Mouse (Mus musculus): Measurements from ENCODE around the gene Sema3f.
A peak's percentile ranks its signal among the peaks of the same experiment; 100 is the strongest.

The Sema3f gene

DNA sequence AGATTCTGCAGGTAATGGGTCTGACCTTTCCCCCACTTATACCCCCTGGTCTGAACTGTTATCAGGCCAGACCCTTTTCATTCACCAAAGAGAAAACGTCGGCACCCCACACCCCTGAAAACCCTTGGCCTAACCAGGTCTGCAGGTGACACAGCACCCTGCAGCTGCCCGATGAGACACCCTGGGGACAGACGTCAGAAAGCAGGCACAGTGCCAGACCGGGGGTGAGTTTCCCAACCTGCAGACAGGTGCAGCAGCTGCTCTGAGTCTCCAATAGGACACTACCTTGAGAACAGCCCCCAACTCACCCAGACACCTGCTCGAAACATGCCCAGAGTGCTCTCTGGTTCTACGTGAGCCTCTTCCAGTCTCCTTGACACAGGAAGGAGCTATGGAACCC is 21.3 kb downstream of the Sema3f start:
- DNase-seq: no peak

GRCm38 (mm10) chr9:107688415-107688814 is 21.9 kb downstream of the Sema3f start:
- DNase-seq: no peak

DNA sequence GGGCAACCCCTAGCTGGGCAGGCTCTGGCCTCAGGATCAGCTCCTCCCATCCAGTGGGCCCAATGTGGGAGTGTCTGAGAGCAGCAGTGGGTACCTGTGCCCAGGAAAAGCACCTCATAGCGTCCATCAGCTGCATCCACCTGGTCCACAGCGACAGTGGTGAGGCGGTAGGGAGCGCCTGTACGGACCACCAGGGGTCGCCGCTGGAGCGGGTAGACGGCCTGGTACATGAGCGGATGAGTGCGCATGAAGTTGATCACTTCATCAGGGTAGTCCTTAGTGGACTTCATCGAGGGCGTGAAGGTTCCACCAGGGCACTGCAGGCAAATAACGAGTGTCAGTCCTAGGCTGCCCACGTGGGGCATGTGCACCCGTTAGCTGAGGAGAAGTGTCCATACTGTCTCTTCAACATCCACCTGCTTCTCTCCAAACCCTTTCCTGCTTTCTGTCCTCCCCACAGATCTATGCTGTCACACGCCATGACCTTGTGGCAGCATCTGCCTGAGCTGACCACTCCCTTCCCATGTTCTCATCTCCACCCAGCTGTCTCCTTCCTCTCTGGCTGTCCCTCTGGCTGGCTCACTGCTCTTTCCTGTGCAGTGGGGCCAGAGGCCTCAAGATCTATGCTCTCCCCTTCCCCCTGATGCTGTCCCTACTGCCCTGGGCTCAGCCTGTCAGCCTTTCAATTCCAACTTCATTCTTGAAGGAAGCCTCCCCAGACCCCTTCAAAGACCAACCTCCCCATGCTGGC is 24.9 kb downstream of the Sema3f start:
- no peak for DNase-seq

- DNase-seq: no peak
These were observed 27.9 kb downstream of the Sema3f start for GRCm38 (mm10) chr9:107682405-107682804.

DNA sequence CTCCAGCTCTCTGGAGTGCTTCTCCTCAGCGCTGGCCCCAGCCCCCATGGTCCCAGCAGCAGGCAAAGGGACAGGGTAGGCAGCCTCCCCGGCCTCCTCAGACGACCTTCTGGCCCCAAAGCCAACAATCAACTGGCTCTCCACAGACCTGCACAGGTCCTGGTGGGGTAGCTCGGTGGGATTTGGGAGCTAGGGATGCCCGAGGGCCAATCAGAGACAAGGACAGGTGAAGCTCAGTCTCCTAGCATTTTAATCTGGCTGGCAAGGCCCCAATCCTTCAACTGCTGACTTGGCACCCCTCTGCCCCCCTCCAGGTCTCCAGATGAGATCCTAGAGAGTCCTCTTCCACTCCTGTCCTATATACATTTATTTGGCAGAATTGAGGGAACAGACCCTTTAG is 30.8 kb downstream of the Sema3f start, which contains the start of gene Gnat1:
Gnat1 (minus strand) TSS at position 212 of the 400 bp plus-strand sequence.
- DNase-seq: no peak

- DNase-seq: no peak
These were observed 31.4 kb downstream of the Sema3f start for GRCm38 (mm10) chr9:107678861-107679260.

DNA sequence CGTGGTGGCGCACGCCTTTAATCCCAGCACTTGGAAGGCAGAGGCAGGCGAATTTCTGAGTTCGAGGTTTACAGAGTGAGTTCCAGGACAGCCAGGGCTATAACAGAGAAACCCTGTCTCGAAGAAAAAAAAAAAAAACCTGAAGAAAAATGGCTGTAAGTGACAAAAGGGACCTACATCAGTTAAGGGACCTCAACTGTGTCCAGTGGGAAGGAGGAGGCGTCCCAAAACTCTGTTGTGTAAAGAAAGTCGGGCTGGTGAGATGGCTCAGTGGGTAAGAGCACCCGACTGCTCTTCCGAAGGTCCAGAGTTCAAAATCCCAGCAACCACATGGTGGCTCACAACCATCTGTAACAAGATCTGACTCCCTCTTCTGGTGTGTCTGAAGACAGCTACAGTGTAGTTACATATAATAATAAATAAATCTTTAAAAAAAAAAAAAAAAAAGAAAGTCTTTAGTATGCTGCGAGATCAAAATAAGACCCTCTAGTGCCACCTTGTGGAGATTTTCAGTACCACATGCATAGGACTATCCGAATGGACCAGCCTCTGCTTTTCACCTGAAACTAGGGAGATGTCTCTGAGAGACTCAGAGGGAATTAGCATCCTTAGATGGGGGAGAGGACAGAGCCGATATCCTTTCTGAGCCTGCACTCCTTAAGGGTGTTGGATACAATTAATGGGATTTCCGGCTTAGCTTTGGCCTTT is 32.3 kb downstream of the Sema3f start:
- peak; percentile 81 for DNase-seq

GRCm38 (mm10) chr9:107677091-107677784 is 33.0 kb downstream of the Sema3f start:
- peak; percentile 60 for DNase-seq

GRCm38 (mm10) chr9:107676302-107676701 is 34.0 kb downstream of the Sema3f start:
- no peak for DNase-seq

- DNase-seq: peak; percentile 54
These were observed 34.5 kb downstream of the Sema3f start for GRCm38 (mm10) chr9:107675671-107676301.

DNA sequence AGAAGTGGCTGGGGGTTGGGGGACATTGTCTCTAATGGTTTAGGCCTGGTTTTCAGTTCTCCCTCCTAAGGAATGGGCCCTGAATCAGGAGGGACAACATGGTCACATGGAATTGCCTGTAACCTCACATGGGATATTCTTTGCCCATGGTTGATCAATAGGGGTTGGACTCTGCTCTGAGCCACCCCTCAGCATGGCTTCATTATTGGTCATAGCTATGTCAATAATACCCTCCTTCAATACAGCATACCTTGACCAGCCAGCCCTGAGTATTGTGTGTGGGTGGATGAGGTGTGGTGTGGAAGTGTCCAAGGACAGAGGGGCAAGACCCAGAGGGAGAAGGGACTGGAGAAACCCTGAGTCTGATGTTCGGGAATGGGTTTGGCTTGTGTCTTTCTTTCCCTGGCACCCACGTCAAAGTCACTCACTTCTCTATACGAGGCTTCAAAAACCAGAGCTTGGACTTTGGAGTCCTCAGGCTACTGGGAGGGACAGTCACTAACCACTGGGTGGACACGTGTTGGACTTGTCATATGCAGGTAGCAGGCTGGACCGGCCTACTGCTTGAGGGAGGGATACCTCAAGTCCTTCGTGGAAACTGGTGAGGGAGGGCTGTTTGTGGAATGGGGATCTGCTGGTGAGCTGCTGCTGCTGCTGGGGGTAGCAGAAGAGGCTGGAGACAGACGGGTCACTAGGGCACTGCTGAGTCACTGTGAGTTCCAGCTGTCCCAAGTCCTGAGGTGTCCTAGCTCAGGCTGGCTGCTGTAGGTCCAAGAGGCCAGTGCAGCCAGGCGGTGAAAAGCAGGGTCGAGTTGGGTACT is 35.5 kb downstream of the Sema3f start:
- no peak for DNase-seq

- DNase-seq: no peak
These were observed 40.0 kb downstream of the Sema3f start for GRCm38 (mm10) chr9:107670259-107670658.

DNA sequence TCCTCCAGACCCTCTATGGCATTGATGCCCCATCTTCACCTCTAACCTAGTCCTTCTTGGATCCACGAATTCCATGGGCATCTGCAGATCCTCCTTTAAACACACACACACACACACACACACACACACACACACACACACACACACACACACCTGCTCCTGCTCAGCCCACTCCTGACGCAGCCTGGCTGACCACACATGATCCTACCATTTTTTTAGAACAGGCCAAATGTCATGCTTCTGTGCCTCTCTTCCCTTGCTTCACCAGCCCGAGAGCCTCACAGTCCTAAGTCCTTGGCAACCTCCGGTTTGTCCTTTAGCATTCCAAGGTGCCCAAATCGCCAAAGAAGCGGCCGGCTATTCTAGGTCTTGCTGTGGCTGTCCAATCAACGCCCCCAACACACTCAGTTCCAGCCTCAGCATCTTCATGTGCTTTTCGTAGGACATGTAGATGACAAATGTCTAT is 40.8 kb downstream of the Sema3f start, which contains the start of gene Slc38a3:
Slc38a3 (minus strand) TSS at position 51 of the 466 bp plus-strand sequence.
- DNase-seq: no peak

- DNase-seq: no peak
These were observed 41.4 kb downstream of the Sema3f start for GRCm38 (mm10) chr9:107668916-107669315.

GRCm38 (mm10) chr9:107668011-107668410 is 42.3 kb downstream of the Sema3f start:
- DNase-seq: no peak

DNA sequence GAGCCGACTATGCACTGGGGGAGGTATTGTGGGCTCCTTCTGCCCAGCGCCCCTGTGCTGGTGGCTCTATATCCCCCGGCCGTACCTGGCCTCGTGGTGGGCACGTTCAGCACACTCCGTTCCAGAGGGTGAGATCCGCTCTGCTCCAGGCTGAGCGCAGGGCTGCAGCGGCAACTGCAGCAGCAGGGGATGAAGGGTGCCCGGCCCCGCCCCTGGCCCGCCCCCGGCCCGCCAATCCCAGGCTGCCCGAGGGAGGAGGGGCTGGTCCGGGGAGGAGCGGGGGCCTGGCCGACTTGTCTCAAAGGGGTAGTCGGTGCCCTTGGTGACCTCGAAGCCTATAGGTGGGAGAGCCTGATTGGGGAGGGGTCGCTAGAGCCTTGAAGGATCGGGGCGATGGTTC is 43.1 kb downstream of the Sema3f start:
- DNase-seq: no peak

- no peak for DNase-seq
These were observed 43.5 kb downstream of the Sema3f start for GRCm38 (mm10) chr9:107666751-107667205.

DNA sequence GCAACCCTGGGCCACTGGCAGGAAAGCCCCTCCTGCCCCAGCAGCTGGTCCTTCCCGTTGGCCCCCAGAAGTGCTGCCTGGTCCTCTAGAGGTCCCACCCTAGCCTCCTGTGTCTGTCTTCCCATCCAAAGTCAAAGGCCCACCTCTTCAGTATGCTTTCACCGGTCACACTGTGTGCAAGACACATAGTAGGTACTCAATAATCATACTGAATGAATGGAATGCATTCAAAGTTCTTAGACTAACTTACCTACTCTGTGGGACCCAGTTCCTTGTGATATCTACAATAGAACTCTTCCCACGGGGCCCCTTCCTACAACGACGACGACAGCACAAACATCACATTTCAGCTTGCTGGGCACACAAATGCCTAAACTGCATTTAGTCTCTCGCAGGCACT is 45.0 kb downstream of the Sema3f start:
- no peak for DNase-seq

GRCm38 (mm10) chr9:107663525-107663924 is 46.8 kb downstream of the Sema3f start:
- DNase-seq: no peak

DNA sequence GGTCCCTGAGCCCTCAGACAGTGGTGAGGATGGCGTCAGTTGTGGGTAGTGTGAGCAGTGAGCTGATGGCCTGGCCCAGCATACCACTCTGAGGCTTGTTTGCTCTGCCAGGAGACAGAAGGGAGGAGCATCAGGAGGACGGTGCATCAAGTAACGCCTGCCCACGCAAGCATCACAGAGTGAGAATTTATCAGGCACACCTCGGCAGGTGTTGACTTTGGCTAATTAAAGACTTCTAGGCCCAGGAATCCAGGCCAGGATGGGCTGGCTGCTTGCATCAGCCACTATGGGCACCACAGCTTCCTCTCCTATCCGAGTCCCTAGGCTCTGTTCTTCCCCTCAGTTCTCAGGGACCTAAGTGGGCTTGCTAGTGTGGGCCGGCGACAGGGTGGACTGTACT is 47.9 kb downstream of the Sema3f start:
- DNase-seq: no peak

DNA sequence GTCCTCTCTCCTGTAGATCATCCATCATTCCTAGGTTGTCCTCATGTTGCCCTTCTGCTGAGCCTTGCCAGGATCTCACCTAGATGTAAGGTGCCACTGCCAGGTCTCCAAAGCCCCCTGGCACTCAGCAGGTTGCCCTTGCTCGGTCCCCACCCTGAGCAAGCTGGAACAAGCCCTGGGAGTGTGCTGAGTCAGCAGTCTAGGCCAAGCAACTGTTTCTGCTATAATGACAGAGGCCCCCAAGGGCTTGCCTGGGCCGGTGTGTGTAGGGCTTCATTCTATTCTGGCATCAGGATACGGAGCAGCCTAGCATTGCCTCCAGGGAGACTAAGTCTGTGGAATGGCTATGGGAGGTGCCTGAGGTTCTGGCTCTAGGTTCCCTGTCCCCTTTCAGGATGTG is 49.5 kb downstream of the Sema3f start:
- DNase-seq: no peak

- DNase-seq: no peak
These were observed 50.3 kb downstream of the Sema3f start for GRCm38 (mm10) chr9:107659961-107660360.

Measured in cerebellum, adult 8-10 months (tissue).